Mouse (Mus musculus) thymus, postnatal 14 days (tissue): ENCODE results near the gene Sgms2.

Experiments
- DNase-seq: peaks from one replicate; pipeline ENCODE4 v3.0.0; 2021

Sgms2 gene

DNA sequence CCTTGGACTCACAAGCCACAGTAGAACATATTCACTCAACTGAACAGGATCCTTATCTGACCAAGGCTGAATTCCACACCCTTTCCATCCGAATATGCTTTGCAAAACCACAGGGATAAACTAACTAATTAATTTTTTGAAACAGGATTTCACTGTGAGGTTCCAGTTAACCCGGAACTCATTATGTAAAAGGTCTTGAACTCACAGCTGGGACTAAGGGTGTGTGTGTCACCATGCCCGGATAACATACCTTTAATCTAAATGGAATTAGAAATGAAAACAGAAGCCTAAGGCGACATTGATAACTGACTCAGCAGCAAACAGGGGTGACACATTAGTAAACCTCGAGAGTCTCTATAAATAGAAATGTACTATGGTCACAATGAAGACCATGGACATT lies 5.8 kb downstream of the Sgms2 start:
- no peak for DNase-seq

DNA sequence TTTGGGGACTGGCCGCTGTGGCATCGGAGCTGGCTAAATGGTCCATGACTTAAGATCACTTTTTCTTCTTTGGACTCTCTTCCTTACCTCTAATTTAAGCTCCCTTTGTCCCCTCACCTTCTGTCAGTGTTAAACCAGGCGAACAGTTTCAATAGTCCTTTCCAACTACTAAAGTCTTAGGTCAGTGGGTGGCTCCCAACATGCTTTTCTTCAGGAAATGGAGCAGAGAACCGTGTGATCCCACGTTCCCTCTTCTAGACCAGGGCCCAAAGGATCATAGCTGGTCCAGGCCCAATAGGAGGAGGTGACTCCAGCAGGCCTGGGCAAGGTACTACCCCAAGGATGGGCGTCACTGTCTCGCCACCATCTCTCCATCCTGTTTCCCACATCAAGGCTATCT lies 7.6 kb downstream of the Sgms2 start:
- DNase-seq, result no peak

DNA sequence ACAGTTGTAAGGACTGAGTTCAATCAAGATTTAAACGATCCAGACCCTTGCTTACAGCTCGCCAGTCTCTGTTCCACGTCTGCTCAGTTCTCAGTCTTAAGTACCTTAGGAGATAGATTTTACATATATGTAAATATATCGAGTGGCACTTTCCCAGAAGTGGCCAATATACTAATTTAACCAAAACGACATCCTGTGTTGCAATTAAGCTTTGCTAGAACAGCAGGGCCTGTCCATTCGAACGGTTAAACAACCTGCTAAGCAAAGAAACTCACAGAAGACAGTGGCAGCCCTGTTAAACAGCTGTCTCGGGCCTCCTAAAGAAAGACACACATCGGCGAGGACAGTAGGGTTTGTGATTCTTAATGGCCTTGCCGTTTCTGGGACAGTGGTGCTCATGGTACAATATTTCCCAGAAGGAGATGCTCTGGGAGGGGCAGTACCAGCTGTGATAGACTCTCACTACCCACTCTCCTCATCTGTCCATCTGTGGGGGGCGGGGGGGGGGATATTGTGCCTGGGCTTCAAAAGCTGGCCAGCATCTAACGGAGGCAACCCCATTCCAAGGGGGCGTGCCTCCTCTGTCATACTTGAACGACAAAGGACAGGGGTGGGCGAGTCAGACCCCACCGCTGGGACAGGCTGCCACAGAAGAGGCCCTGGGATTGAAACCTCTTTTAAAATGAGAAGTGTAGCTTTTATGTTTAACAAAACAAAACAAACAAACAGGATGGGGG lies 9.1 kb downstream of the Sgms2 start:
- DNase-seq, result no peak

DNA sequence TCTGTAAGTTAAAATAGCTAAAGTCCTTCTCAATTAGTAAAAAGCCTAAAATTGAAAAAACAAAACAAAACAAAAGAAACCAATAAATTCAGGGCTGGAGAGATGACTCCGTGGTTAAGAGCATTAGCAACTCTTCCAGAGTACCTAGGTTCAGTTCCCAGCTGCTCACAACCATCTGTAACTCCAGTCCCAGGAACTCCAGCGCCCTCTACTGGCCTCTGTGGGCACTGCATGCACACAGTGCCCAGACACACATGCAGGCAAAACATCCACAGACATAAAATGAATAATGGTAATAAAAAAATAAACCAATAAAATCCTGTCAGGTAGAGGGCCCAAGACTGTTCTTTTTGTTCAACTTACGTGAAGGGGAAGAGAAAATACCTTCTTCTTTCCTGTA lies 10.6 kb downstream of the Sgms2 start:
- DNase-seq, result peak; percentile 9

DNA sequence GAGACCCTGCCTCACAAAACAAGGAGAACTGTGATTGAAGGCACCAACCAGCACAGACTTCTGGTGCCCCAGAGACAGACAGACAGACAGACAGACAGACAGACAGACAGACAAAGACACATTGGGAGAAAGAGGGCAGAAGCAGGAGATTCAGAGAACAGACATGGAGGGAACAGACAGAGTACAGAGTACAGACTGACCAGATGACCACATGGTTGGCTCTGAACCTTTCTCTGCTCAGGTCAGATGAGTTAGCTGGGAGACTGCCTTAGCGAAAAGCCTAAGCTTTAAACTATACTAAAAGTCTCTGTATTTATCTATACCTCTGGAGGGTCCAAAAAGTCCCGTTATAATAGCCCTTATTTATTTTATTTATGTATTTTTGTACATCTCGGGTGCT lies 11.8 kb downstream of the Sgms2 start:
- DNase-seq, result no peak

DNA sequence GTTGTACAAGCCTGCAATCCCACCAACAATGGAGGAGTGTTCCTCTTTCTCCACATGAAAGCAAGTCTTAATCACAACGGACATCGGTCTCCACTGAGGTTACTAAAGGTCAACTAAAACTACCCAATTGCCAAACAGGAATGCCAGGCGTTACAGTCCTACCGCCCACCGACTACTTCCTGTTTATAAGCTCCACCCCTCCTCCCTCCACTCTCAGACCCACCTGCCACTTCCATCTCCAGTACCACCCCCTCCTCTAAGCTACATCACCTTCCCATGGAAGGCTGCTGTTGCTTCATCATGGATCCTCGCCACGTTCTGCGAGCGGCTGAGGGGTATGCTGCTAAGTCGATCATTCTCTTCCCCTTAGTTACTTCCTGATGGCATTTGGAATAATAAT lies 15.2 kb downstream of the Sgms2 start:
- no peak for DNase-seq

DNA sequence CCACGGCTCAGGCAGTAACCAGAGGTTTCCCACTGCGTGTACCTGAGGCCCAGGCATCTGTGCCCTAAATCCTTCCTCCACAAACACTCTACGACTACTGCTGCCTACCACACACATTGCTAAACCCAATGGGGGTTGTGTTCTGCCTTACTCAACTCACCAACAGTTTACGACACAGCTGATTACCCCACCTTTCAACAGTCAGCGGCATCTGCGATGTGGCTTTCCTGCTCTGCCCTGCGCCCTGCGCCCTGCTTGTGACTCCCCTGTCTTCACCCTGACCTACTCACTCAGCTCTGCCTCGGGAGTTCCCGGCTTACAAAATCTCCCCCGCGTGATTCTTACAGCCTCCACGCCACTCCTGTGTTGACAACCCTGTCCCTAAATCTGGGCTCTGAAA lies 16.7 kb downstream of the Sgms2 start:
- peak; percentile 6 for DNase-seq

DNA sequence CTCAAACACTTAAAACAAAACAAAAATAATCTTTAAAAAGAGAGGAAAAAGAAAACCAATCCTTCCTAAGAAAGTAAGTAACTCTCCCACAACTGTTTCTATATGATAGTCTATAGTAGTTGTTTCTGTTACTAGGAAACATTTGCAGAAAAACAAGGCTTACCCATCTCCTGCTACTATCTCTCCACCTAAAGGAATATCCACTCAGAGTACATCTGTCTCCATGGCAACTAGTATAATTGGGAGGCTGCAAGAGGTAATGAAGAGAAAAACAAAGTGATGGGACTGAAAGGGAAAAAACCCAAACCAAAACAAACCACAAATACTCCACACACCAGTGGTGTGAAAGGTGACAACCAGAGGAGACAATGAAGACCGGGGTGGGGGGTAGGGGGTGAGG lies 17.7 kb downstream of the Sgms2 start:
- no peak for DNase-seq

DNA sequence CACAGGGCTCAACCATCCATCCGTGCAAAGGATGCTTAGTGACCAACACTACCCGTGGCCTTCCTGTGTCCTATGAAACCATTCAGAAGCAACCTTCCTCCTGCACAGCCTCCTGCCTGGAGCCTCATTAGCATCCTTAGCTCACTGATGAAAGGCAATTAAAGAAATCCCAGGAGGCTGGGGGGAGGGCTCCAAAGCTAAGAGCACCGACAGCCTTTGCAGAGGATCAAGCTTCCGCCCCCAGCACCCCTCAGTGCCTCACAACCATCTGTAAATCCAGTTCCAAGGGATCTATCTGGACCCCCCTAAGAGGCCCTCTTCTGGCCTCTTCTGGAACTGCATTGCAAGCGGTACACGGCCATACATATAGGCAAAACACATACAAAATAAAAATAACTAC lies 19.4 kb downstream of the Sgms2 start:
- no peak for DNase-seq

DNA sequence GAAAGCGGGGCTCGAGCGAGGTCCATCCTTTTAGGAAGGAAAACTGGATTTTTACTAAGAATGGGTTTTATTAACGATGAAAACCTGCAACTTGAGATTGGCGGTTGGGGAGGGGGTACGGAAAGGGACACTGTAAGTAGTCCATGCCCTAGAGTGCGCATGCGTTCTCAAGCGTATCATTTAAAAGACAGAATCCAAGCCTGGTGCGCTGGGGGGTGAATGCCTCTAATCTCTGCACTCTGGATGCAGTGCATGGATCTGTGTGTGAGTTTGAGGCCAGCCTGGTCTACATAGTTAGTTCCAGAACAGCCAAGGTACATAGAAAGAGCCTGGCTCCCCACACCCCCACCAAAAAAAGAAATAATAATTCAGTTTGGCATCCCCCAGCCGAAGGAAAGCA lies 19.8 kb downstream of the Sgms2 start:
- DNase-seq, result no peak

DNA sequence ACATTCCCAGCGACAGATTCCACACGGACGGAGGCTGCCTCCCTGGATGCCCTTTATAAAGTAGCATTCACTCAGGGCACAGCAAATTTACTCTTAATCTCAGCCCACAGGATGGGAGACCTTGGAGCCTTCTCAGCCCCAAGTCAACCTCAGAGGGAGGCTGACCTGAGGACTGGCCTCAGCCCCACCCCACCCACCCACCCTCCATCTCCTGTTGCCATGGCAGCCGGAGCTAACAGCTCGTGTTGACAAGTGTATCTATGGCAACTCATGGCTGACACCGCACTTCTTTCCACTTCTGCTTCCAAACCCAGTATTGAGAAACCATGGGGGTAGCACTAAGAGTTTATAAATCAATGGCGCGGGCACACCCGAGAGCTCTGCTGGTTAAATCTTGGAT lies 20.4 kb downstream of the Sgms2 start:
- no peak for DNase-seq

DNA sequence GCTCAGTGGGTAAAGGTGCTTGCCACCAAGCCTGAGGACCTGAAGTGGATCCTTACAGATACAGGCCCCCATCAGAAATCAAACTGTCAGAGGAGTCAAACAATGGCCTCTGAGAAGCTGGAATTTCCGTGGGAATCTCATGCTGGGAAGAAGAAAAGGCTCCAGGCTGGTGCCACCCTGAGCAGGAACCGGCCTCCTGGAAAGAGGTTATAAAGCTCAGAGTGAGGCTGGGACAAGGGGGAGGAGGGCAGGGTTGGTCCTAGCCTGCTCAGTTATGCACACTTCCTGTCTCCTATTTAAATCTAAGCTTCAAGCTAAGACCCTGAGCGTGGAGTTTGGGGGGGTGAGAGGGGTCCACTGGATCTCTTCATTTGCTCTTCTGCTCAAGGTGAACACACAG lies 21.6 kb downstream of the Sgms2 start:
- no peak for DNase-seq

DNA sequence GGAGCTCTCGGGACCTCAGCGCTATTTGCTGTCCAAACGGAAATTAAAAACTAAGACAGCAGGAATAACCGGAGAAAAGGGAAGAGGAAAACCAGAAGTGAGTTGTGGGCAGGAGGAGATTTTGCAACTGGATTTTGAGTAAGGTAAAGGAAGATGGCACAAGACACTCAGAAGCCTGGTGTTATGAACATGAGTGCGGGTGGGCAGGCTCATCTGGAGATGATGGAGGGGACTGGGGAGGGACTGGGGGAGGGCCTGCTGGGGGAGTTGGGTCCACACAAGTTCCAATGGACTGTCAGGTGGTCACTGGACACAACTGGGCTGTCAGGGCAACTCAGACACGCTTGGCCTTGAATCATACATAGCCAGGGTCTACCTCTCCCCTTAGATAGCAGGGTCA lies 24.8 kb downstream of the Sgms2 start:
- no peak for DNase-seq

DNA sequence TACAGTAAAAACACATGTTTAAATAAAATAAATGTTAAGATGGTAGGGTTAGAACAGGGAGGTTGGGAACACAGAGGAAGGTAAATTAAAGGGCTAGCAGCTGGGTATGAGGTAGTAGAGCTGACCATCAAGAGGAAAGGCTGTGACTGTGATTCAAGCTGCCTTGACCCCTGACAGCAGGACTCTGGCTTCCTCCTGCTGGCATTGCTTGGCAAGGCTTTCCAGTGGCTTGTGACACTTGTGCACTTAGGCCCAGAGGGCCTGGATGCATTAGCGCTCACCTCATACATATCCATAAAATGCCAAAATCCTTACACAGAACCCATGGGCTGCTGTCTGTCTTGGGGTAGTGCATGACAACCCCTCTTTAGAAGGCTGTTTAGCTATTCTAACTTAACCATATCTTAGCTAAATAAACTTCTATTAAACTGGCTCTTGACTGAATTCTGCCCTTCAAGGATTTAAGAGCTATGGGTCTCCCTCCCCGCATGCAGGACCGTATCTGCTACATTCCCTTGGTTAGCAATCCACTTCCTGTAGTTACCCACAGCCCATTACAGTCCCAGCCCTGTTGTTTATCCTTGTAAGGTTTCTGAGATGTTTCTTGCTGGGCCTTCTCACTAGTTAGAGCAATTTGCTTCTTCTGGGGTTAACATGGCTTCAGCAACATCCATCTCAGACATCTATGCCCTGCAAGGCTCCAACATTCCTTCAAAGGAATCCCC lies 25.5 kb downstream of the Sgms2 start:
- no peak for DNase-seq

DNA sequence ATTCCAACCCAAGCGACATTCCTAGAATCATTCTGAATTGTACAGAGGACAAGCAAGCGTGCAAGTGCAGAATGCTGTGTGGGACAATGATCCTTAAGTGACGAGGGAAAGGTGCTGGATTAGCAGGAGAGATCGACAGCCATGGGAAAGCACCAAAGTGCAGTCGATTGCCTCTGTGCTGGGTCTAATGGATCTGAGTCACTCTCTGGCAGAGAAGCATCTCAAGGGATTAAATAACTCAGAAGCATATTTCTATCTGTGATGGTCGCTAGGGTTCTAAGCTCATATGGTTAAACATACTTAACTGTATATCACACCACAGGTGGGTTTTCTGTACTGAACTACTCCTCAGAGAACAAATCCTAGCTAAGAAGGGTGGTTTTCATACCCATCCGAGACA lies 118.2 kb downstream of the Sgms2 start:
- no peak for DNase-seq

DNA sequence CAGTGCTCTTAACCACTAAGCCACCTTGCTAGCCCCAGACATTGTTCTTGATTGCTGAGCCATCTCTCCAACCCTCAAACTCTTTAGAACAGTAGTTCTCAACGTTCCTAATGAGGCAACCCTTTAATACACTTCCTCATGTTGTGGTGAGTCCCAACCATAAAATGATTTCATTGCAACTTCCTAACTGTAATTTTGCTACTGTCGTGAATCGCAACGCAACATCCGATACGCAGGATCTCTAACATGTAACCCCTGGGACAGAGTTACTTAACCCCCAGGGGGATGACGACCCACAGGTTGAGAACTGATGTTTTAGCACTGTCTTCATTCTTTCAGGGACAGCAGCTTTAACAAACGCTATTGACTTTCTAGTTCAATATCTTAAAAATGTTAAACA lies 122.5 kb downstream of the Sgms2 start:
- no peak for DNase-seq

DNA sequence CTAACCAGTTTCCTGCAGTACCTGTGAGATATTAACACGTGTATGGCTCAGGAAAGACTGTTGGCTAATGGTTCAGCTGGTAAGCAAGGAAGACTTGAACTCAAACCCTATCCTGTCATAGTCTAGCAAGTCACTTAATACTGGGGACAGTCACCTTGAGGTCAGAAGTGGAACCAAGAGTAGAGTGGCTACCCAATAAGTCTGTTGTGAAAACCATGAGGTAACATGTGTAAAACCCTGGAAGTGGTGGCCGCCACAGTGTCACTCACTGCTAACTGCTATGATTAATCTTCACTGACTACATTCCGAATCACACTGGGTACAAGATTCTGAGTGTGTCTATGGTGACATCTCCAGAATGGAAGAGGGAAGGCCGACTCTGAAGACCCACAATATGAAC lies 123.8 kb downstream of the Sgms2 start:
- DNase-seq, result no peak

DNA sequence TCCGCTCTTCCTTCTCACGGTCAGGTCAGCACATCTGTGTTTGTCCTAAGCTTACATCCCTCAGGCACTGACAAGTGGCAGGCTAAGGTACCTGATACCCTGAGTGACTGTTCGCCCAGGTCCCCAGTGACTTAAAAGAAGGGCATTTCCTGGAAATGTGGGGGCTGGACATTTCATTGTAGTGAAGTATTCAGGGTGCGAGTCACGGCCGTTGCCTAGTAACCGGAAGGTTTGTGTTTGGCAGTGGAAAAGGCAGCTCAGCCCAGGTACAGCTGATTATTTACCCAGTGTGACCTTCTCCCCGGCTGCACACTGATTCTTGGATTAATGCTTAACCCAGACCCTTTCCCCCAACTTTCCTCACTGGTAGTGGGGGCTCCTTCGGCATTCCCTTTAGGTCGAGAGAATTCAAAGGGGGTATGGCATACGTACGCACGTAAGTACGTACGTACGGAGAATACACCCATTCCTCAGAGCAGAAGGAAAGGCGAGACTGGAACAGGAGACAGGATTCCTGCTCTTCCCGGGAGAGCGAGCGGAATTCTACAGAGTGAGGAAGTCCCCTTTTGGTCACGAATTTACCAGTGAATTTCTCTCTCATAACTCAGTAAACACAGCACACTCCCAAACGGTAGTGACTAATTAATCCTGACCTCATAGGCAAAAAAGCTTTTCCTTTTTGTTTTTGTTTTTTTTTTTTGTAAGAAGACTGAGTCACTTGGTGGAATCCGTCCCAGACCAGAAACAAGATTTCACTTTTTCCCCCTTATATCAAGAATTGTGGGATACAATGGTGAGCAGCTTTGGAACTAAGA lies 126.4 kb downstream of the Sgms2 start:
- DNase-seq, result no peak

DNA sequence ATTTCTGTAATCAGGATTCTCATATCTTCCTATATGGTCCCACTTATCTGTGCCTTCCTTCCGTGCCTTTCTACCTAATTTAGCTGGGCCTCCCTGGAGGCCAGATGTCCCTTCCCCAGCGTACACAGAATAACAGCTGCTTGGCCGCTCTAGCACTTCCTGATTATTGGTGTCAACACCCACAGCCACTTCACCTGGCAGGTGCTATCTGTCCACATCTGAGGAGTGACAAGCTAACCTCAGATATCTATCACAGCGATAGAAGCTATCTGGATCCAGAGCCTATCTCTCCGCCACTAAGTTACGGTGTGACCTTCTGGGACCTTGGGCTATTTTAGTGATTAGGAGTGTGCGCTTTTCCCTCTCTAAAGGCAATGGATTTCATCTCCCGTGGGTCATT lies 127.0 kb downstream of the Sgms2 start:
- DNase-seq, result no peak

DNA sequence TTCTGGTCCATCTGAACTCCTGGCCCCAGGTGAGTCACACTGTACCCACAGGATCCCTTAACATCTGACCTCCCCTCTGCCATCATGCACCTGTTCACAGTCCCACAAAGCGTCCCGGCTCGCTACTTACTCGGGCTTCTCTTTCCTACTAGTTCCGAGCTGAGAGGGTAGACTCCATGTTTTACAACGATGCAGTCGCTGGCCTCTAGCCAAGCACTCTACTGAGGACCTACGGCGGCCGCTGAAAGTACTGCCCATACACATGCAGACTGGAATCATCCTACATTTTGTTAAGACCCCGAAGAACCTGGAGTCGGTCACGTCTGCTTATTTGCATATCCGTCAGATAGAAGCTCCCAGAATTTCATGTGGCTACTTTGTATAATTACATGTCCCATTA lies 127.6 kb downstream of the Sgms2 start:
- DNase-seq, result no peak

DNA sequence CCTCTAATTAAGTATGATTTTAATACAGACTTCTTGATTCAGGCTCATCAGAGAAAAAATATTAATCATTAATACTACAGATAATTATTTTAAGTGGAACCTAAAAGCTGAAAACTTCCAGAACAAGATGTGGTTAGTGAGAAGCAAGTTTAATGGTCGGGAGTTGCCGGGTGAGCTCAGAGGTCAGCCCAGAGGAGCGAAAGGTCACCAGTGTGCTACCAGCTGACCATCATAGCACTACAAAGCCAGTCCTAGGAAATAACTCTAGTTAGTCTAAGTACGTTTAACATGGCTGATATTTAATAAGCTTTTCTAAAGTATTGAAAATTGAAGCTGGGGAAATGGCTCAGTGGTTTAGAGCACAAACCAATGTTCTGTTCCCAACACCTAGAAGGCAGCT lies 129.3 kb downstream of the Sgms2 start:
- no peak for DNase-seq

DNA sequence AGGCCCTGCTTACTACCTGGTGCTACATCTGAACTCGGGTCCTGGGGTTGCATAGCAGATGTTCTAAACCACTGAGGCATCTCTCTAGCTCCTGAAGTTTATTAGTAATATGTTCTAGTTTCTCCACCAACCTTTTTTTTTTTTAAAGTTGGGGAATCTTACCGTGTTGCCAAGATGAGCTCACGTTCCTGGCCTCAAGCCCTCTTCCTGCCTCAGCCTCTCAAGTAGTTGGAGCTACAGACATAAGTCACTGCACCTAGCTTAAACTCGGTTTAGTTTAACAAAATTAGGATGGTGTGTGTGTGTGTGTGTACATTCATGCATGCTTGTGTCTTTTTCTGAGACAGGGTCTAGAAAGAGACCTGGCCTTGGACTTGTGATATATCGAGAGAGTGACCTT lies 132.2 kb downstream of the Sgms2 start:
- no peak for DNase-seq

DNA sequence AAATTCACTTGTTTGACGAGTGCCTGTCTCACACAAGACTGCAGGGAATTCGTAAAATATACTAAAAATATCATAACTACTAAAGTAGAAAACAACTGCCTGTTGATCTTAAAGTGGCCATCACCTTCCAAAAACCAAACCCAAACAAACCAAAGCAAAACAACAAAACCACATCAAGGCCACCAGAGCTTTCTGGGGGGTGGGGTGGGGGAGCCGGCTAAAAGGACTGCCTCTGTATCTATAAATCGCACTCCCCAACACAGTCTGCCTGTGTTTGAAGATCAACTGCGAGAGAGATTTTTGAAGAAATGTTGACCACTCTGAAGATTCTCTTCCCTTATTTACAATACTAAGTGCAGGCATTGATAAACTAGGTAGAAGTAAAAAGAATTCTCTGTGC lies 133.0 kb downstream of the Sgms2 start:
- no peak for DNase-seq

DNA sequence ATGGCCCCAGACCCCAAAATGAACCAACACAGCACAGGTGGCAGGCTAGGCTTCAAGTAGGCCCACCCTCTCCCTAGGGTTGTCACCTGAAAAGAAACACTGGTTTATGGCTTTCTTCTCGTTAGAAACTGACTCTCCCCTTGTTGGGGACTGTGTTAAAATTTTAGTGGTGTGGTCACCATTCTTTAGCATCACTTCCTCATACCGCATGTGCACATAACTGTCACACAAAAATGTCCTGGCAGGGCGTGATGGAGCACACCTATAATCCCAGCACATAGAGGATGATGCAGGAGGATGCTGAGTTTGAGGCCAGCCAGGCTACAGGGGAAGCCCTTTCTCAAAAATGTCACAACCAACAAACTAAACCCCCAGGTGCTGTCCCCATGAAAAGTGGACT lies 133.6 kb downstream of the Sgms2 start:
- no peak for DNase-seq
